Mouse (Mus musculus): ENCODE data around the gene Efr3b. TPM values are rescaled to one million over a fixed set of nuclear protein-coding genes. Genes with fewer than 3 reads are reported as not detected.

Gene Efr3b
- polyA plus RNA-seq, 1 experiment, result 70.3 TPM

DNA sequence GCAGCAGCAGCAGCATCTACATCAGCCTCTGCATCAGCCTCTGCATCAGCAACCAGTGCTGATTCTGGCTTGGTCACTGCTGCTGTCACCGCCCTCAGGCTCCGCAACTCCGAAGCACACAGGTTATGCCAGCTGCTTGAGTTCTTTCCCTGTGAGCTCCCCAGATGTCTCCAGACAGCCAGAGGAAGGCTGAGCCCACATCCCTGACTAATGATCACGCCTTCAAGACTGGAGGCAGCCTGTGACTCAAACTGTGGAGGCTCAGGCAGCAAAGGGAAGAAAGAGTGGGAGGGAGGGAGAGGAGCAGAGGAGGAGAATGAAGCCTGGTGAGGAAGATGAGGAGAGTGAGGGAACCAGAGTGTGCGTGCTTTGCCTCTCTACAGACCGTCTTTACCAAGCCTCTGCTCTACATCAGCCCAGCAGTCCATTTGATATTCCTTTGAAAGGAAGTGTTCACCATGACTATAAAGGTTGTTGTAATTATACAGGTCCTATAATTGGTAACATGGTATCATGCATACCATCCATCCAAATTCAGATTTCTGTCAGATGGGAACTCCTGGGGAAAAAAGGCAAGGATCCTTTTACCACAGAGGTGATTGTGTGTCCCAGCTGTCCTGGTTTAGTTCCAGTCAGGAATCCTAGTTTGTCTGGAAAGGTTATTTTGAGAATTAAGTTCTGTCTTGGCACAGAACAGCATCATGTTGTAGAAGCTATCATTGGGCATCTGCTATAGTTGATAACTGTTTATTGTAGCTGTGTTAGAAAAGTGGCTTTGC lies 28.2 kb upstream of the Efr3b start:
- Histone ChIP-seq H3K4me3 (ENCODE audit: insufficient read depth, low read length) (no peak overlapping the region), H3K4me1 (ENCODE audit: control insufficient read depth, insufficient read depth, low read length) (0 out of 2 replicates have a peak, but pooled peaks cover 1% of the 10 kb centered on the region), H3K27ac (ENCODE audit: insufficient read depth, low read length) (peak overlapping the region; percentile 49)
- no peak for TF ChIP-seq POLR2A (IDR thresholded peaks at IDR 0.05; ENCODE audit: extremely low read depth, insufficient read depth, low read length)
- TF ChIP-seq CTCF (IDR thresholded peaks at IDR 0.05; ENCODE audit: extremely low read depth, insufficient read depth, low read length), result no peak

DNA sequence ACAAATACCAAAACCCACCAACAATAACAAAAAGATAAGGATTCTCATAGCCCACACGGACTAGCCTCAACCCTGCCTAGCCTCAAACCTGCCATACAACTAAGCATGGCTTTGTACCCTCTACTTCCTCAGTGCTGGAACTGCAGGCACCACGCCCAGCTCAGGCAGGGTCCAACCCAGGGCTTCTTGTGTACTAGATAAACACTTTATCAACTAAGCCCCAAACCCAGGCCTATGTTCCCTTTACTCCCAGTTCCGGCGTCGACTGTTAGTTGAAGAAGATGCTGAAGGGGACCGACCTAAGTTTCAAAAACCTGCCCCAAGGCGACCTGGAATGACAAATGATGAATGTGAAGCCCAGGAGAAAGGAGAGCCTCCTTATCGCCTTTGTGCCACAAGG lies 27.2 kb upstream of the Efr3b start:
- Histone ChIP-seq H3K27ac (ENCODE audit: insufficient read depth, low read length) (no peak overlapping the region), H3K4me1 (ENCODE audit: control insufficient read depth, insufficient read depth, low read length) (no peaks in the 10 kb centered on the region), H3K4me3 (ENCODE audit: insufficient read depth, low read length) (no peak overlapping the region)
- TF ChIP-seq POLR2A (IDR thresholded peaks at IDR 0.05; ENCODE audit: extremely low read depth, insufficient read depth, low read length), result no peak
- TF ChIP-seq CTCF (IDR thresholded peaks at IDR 0.05; ENCODE audit: extremely low read depth, insufficient read depth, low read length), result no peak

DNA sequence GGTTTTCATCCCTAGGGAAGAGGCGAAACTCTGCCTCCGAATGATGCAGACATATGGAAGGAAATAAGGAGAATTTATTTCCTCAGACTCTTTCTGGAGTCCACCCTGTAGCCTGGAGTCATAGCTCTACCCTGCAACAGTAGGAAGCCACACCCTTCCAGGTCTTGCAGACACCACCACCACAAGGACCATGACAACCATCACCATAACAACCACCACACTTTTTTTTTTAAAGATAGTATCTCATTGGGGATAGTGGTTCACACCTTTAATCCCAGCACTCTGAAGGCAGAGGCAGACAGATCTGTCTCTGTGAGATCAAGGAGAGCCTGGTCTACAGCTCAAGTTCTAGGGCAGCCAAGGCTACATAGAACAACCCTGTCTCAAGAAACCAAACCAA lies 26.8 kb upstream of the Efr3b start:
- Histone ChIP-seq H3K27ac (ENCODE audit: insufficient read depth, low read length) (no peak overlapping the region), H3K4me3 (ENCODE audit: insufficient read depth, low read length) (no peak overlapping the region), H3K4me1 (ENCODE audit: control insufficient read depth, insufficient read depth, low read length) (no peaks in the 10 kb centered on the region)
- no peak for TF ChIP-seq CTCF (IDR thresholded peaks at IDR 0.05; ENCODE audit: extremely low read depth, insufficient read depth, low read length)
- no peak for TF ChIP-seq POLR2A (IDR thresholded peaks at IDR 0.05; ENCODE audit: extremely low read depth, insufficient read depth, low read length)

GRCm38 (mm10) chr12:4059683-4060082 lies 21.0 kb upstream of the Efr3b start:
- H3K4me1 ChIP-seq (ENCODE audit: control insufficient read depth, insufficient read depth, low read length), result no peaks in the 10 kb centered on the region

DNA sequence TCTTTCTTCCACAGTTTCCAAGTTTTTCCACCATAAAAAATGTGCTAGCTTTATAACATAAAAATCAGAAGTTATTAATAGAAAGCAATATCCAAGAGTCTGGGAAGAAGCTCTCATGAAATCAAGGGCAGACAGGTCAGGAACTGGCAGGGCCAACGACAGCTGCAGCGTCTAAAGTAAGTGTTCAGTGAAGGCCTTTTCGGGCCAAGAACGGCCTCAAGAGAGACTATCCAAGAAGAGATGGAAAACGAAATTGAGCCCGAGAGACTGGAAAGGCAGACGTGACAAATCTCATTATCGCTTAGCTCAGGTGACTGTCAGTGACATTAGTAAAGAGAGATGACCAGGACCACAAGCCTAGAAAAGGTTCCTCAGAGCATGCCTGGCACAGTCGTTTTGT lies 19.6 kb upstream of the Efr3b start:
- no peak overlapping the region for H3K27ac ChIP-seq (ENCODE audit: insufficient read depth, low read length)
- TF ChIP-seq CTCF (IDR thresholded peaks at IDR 0.05; ENCODE audit: extremely low read depth, insufficient read depth, low read length), result no peak
- no peak for TF ChIP-seq POLR2A (IDR thresholded peaks at IDR 0.05; ENCODE audit: extremely low read depth, insufficient read depth, low read length)
- no peaks in the 10 kb centered on the region for H3K4me1 ChIP-seq (ENCODE audit: control insufficient read depth, insufficient read depth, low read length)
- no peak overlapping the region for H3K4me3 ChIP-seq (ENCODE audit: insufficient read depth, low read length)

More at GRCm38 (mm10) chr12:4059683-4060082, 21.0 kb upstream of the Efr3b start:
- H3K27ac ChIP-seq (ENCODE audit: insufficient read depth, low read length), result no peak overlapping the region
- no peak overlapping the region for H3K4me3 ChIP-seq (ENCODE audit: insufficient read depth, low read length)
- TF ChIP-seq POLR2A (IDR thresholded peaks at IDR 0.05; ENCODE audit: extremely low read depth, insufficient read depth, low read length) (no peak), CTCF (IDR thresholded peaks at IDR 0.05; ENCODE audit: extremely low read depth, insufficient read depth, low read length) (no peak)

- TF ChIP-seq POLR2A (IDR thresholded peaks at IDR 0.05; ENCODE audit: extremely low read depth, insufficient read depth, low read length) (no peak), CTCF (IDR thresholded peaks at IDR 0.05; ENCODE audit: extremely low read depth, insufficient read depth, low read length) (no peak)
- no peak overlapping the region for H3K4me3 ChIP-seq (ENCODE audit: insufficient read depth, low read length)
- no peak overlapping the region for H3K27ac ChIP-seq (ENCODE audit: insufficient read depth, low read length)
Observed at GRCm38 (mm10) chr12:4054845-4055244, 16.1 kb upstream of the Efr3b start.

DNA sequence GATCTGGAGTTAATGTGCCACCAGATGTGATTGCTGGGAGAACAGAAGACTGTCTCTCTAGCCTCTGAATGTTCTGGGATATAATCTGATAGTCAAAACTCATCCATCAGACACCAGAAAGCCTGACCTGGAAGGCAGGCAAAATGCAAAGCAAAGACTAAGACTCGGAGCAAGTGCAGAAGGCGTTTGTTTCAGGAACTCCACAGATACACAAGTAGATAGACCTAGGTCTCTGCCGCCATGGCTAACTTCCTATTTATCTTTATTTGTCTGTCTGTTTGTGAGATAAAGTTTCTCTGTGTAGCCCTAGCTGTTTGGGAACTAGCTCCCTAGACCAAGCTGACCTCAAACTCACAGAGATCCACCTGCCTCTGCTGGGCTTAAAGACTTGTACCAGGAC lies 14.9 kb upstream of the Efr3b start:
- TF ChIP-seq POLR2A (IDR thresholded peaks at IDR 0.05; ENCODE audit: extremely low read depth, insufficient read depth, low read length) (no peak), CTCF (IDR thresholded peaks at IDR 0.05; ENCODE audit: extremely low read depth, insufficient read depth, low read length) (no peak)
- H3K4me1 ChIP-seq (ENCODE audit: control insufficient read depth, insufficient read depth, low read length), result no peaks in the 10 kb centered on the region
- no peak overlapping the region for H3K4me3 ChIP-seq (ENCODE audit: insufficient read depth, low read length)
- no peak overlapping the region for H3K27ac ChIP-seq (ENCODE audit: insufficient read depth, low read length)

More at GRCm38 (mm10) chr12:4054845-4055244, 16.1 kb upstream of the Efr3b start:
- H3K4me1 ChIP-seq (ENCODE audit: control insufficient read depth, insufficient read depth, low read length), result no peaks in the 10 kb centered on the region

DNA sequence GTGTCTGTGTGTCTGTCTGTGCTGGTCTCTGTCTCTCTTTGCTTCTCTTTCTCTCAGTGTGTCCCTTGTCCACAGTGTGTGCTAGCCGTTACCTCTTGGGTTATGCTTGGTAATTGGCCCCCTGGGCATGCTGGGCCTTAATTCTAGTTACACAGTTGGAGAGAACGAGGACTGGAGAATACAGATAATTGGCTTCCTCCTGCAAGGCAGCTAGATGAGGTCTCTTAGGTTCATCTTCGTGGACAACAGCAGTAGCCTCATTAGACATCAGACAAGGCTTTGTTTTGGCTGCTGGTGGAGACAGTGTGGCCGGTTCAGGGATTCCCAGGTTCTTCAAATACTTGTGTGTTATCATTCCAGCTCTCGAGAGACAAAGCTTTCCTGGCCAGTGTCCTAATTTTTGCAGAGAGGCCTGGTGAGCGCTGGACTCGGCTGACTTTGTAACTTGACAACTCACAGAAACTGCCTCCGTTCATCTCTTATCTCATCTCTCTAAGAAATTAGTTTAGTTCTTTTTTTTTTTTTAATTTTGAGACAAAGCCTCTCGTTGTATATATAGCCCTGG lies 12.2 kb upstream of the Efr3b start:
- H3K4me1 ChIP-seq (ENCODE audit: control insufficient read depth, insufficient read depth, low read length), result no peaks in the 10 kb centered on the region
- H3K27ac ChIP-seq (ENCODE audit: insufficient read depth, low read length), result no peak overlapping the region
- TF ChIP-seq CTCF (IDR thresholded peaks at IDR 0.05; ENCODE audit: extremely low read depth, insufficient read depth, low read length), result no peak
- no peak for TF ChIP-seq POLR2A (IDR thresholded peaks at IDR 0.05; ENCODE audit: extremely low read depth, insufficient read depth, low read length)
- no peak overlapping the region for H3K4me3 ChIP-seq (ENCODE audit: insufficient read depth, low read length)

DNA sequence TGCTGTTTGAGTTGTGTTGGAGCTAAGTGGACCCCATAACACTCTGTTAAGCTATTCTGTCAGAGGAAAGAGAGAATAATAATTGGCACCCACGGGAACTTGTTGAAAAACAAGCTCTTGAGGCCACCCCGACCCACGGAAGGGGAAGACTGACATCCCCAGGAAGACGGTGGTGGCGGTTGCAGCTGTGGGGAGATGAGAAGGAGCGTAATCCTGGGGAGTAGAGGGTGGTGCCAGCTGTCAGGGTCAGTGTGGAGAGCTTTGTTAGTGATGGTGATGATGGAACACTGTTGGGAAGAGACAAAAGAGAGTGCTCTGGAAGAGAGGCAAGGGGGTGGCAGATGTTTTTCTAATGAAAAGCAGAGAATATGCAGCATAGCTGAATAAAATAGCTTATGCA lies 9.3 kb upstream of the Efr3b start:
- no peak for TF ChIP-seq POLR2A (IDR thresholded peaks at IDR 0.05; ENCODE audit: extremely low read depth, insufficient read depth, low read length)
- TF ChIP-seq CTCF (IDR thresholded peaks at IDR 0.05; ENCODE audit: extremely low read depth, insufficient read depth, low read length), result no peak
- Histone ChIP-seq H3K4me1 (ENCODE audit: control insufficient read depth, insufficient read depth, low read length) (no peaks in the 10 kb centered on the region), H3K4me3 (ENCODE audit: insufficient read depth, low read length) (no peak overlapping the region)

DNA sequence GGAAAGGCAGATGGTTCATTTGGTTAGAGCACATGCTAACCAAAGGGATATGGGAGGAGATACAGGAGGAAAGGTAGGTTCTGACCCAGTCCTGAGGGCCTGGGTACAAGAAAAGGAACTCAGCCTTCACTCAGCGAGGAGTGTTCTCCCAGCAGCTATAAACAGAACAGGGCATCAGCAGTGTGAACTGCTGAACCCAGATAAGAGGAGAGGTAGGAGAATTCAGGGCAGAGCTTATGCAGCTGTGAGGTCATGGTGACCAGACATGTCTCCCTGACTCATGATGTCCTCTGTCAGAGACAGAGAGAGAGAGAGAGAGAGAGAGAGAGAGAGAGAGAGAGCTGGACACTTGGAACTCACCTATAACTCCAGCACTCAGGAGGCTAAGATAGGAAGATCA lies 7.3 kb upstream of the Efr3b start:
- H3K4me1 ChIP-seq (ENCODE audit: control insufficient read depth, insufficient read depth, low read length), result peaks cover 1% of the 10 kb centered on the region; the same call in 1 of the 2 replicates

More for the DNA sequence above, 9.3 kb upstream of the Efr3b start:
- H3K27ac ChIP-seq (ENCODE audit: insufficient read depth, low read length), result no peak overlapping the region

More for the DNA sequence above, 7.3 kb upstream of the Efr3b start:
- Histone ChIP-seq H3K27ac (ENCODE audit: insufficient read depth, low read length) (no peak overlapping the region), H3K4me3 (ENCODE audit: insufficient read depth, low read length) (no peak overlapping the region)
- TF ChIP-seq CTCF (IDR thresholded peaks at IDR 0.05; ENCODE audit: extremely low read depth, insufficient read depth, low read length) (no peak), POLR2A (IDR thresholded peaks at IDR 0.05; ENCODE audit: extremely low read depth, insufficient read depth, low read length) (no peak)
